Mouse (Mus musculus): Measurements from ENCODE around the gene Mrpl23. TPM values are rescaled to one million over a fixed set of nuclear protein-coding genes. Genes with fewer than 3 reads are reported as not detected.

Mrpl23 gene
- polyA plus RNA-seq, 2 experiments, result 14.4 to 45.9 TPM

GRCm38 (mm10) chr7:142563168-142563567 lies 30.7 kb downstream of the Mrpl23 start:
- no peaks in the 10 kb centered on the region for H3K9me3 ChIP-seq (ENCODE audit: control insufficient read depth, low read length)
- DNase-seq (ENCODE audit: low read depth in 3 of 3, low spot score in 3 of 3) (no peak), ATAC-seq (ENCODE audit: insufficient read depth) (peak; percentile 47)
- no peak overlapping the region for H3K9ac ChIP-seq (replicated peaks)
- H3K4me1 ChIP-seq (replicated peaks; ENCODE audit: control insufficient read depth in 2 of 2, insufficient read depth in 2 of 2, low read length in 1 of 2), result peaks cover 0 to 41% of the 10 kb centered on the region in 2 experiments; a peak in 2 of 4 replicates
- no peak overlapping the region for H3K4me2 ChIP-seq (ENCODE audit: low read depth)
- no peak overlapping the region for H3K27ac ChIP-seq
- no peaks in the 10 kb centered on the region for H3K36me3 ChIP-seq (replicated peaks; ENCODE audit: control insufficient read depth, insufficient read depth, low read depth)
- TF ChIP-seq EP300 (IDR thresholded peaks at IDR 0.05; ENCODE audit: low read depth) (no peak), CTCF (IDR thresholded peaks at IDR 0.05; ENCODE audit: low read depth) (no peak)
- H3K4me3 ChIP-seq (ENCODE audit: insufficient read depth in 1 of 2, low read depth in 2 of 2, low read length in 2 of 2), result no peak overlapping the region
- no peaks in the 10 kb centered on the region for H3K27me3 ChIP-seq (ENCODE audit: control insufficient read depth, insufficient read depth, low read length)
- WGBS (ENCODE audit: insufficient replicate concordance), result 55% methylated on average over 6 of the region's 6 CpGs

- no peak overlapping the region for H3K27ac ChIP-seq
- no peak for DNase-seq (ENCODE audit: low read depth in 3 of 3, low spot score in 3 of 3)
- H3K9me3 ChIP-seq (ENCODE audit: control insufficient read depth, low read length), result no peaks in the 10 kb centered on the region
- ATAC-seq (ENCODE audit: insufficient read depth), result no peak
- H3K36me3 ChIP-seq (replicated peaks; ENCODE audit: control insufficient read depth, insufficient read depth, low read depth), result no peaks in the 10 kb centered on the region
- H3K4me2 ChIP-seq (ENCODE audit: low read depth), result no peak overlapping the region
- TF ChIP-seq CTCF (IDR thresholded peaks at IDR 0.05; ENCODE audit: low read depth) (no peak), EP300 (IDR thresholded peaks at IDR 0.05; ENCODE audit: low read depth) (no peak)
- H3K9ac ChIP-seq (replicated peaks), result no peak overlapping the region
- no peaks in the 10 kb centered on the region for H3K27me3 ChIP-seq (ENCODE audit: control insufficient read depth, insufficient read depth, low read length)
- no peak overlapping the region for H3K4me3 ChIP-seq (ENCODE audit: insufficient read depth in 1 of 2, low read depth in 2 of 2, low read length in 2 of 2)
- H3K4me1 ChIP-seq (replicated peaks; ENCODE audit: control insufficient read depth in 2 of 2, insufficient read depth in 2 of 2, low read length in 1 of 2), result peaks cover 0 to 51% of the 10 kb centered on the region in 2 experiments; a peak in 2 of 4 replicates
- 51% methylated on average over 11 of the region's 11 CpGs for WGBS (ENCODE audit: insufficient replicate concordance)
These were observed 32.6 kb downstream of the Mrpl23 start for GRCm38 (mm10) chr7:142564955-142565643.

- Histone ChIP-seq H3K27me3 (ENCODE audit: control insufficient read depth, insufficient read depth, low read length) (no peaks in the 10 kb centered on the region), H3K4me1 (replicated peaks; ENCODE audit: control insufficient read depth in 2 of 2, insufficient read depth in 2 of 2, low read length in 1 of 2) (peaks cover 0 to 49% of the 10 kb centered on the region in 2 experiments; a peak in 2 of 4 replicates), H3K36me3 (replicated peaks; ENCODE audit: control insufficient read depth, insufficient read depth, low read depth) (no peaks in the 10 kb centered on the region), H3K9me3 (ENCODE audit: control insufficient read depth, low read length) (no peaks in the 10 kb centered on the region), H3K4me2 (ENCODE audit: low read depth) (no peak overlapping the region), H3K9ac (replicated peaks) (no peak overlapping the region), H3K27ac (peak overlapping the region; percentile 56; the same call in 1 of the 2 replicates), H3K4me3 (ENCODE audit: insufficient read depth in 1 of 2, low read depth in 2 of 2, low read length in 2 of 2) (no peak overlapping the region)
- peak; percentile 37 for ATAC-seq (ENCODE audit: insufficient read depth)
- peak in 1 of 3 experiments; percentile 41 for DNase-seq (ENCODE audit: low read depth in 3 of 3, low spot score in 3 of 3)
- peak; percentile 53 for TF ChIP-seq EP300 (IDR thresholded peaks at IDR 0.05; ENCODE audit: low read depth)
- no peak for TF ChIP-seq CTCF (IDR thresholded peaks at IDR 0.05; ENCODE audit: low read depth)
- 38% methylated on average over 9 of the region's 9 CpGs for WGBS (ENCODE audit: insufficient replicate concordance)
These were observed 34.0 kb downstream of the Mrpl23 start for GRCm38 (mm10) chr7:142566512-142566911.

GRCm38 (mm10) chr7:142568985-142569384 lies 36.5 kb downstream of the Mrpl23 start:
- peaks cover 0 to 50% of the 10 kb centered on the region in 2 experiments; a peak in 2 of 4 replicates for H3K4me1 ChIP-seq (replicated peaks; ENCODE audit: control insufficient read depth in 2 of 2, insufficient read depth in 2 of 2, low read length in 1 of 2)
- WGBS (ENCODE audit: insufficient replicate concordance), result 30% methylated on average over 8 of the region's 8 CpGs
- no peak overlapping the region for H3K4me2 ChIP-seq (ENCODE audit: low read depth)
- no peaks in the 10 kb centered on the region for H3K9me3 ChIP-seq (ENCODE audit: control insufficient read depth, low read length)
- H3K27ac ChIP-seq, result no peak overlapping the region
- H3K27me3 ChIP-seq (ENCODE audit: control insufficient read depth, insufficient read depth, low read length), result no peaks in the 10 kb centered on the region
- ATAC-seq (ENCODE audit: insufficient read depth) (peak; percentile 82), DNase-seq (ENCODE audit: low read depth in 3 of 3, low spot score in 3 of 3) (peak in 2 of 3 experiments; percentile 46 to 48)
- TF ChIP-seq CTCF (IDR thresholded peaks at IDR 0.05; ENCODE audit: low read depth) (no peak), EP300 (IDR thresholded peaks at IDR 0.05; ENCODE audit: low read depth) (peak; percentile 42; the same call in 1 of the 2 replicates)
- H3K4me3 ChIP-seq (ENCODE audit: insufficient read depth in 1 of 2, low read depth in 2 of 2, low read length in 2 of 2), result no peak overlapping the region
- no peak overlapping the region for H3K9ac ChIP-seq (replicated peaks)
- H3K36me3 ChIP-seq (replicated peaks; ENCODE audit: control insufficient read depth, insufficient read depth, low read depth), result no peaks in the 10 kb centered on the region

- Histone ChIP-seq H3K27me3 (ENCODE audit: control insufficient read depth, insufficient read depth, low read length) (no peaks in the 10 kb centered on the region), H3K27ac (no peak overlapping the region), H3K9ac (replicated peaks) (no peak overlapping the region), H3K36me3 (replicated peaks; ENCODE audit: control insufficient read depth, insufficient read depth, low read depth) (no peaks in the 10 kb centered on the region), H3K4me1 (replicated peaks; ENCODE audit: control insufficient read depth in 2 of 2, insufficient read depth in 2 of 2, low read length in 1 of 2) (peaks cover 0 to 48% of the 10 kb centered on the region in 2 experiments; a peak in 2 of 4 replicates), H3K4me2 (ENCODE audit: low read depth) (no peak overlapping the region), H3K4me3 (ENCODE audit: insufficient read depth in 1 of 2, low read depth in 2 of 2, low read length in 2 of 2) (no peak overlapping the region), H3K9me3 (ENCODE audit: control insufficient read depth, low read length) (no peaks in the 10 kb centered on the region)
- 61% methylated on average over 9 of the region's 9 CpGs for WGBS (ENCODE audit: insufficient replicate concordance)
- TF ChIP-seq CTCF (IDR thresholded peaks at IDR 0.05; ENCODE audit: low read depth), result no peak
- TF ChIP-seq EP300 (IDR thresholded peaks at IDR 0.05; ENCODE audit: low read depth), result no peak
- no peak for DNase-seq (ENCODE audit: low read depth in 3 of 3, low spot score in 3 of 3)
- ATAC-seq (ENCODE audit: insufficient read depth), result peak; percentile 16; the same call in 1 of the 2 replicates
These were observed 38.1 kb downstream of the Mrpl23 start for GRCm38 (mm10) chr7:142570565-142570964.

All from liver, embryonic 14.5 days (tissue).